Mouse (Mus musculus) neutrophil, adult 83 days (primary cell): ENCODE results near the gene Angptl6. TPM values are rescaled to one million over a fixed set of nuclear protein-coding genes. Genes with fewer than 3 reads are reported as not detected.

Source experiments
- total RNA-seq, 2 experiments: library from RNA; stranded (reverse); gene quantifications; one replicate each; pipeline ENCODE4 v1.2.4; 2023

Gene Angptl6
- under 1 TPM; 0.22 to 0.51 TPM for total RNA-seq

DNA sequence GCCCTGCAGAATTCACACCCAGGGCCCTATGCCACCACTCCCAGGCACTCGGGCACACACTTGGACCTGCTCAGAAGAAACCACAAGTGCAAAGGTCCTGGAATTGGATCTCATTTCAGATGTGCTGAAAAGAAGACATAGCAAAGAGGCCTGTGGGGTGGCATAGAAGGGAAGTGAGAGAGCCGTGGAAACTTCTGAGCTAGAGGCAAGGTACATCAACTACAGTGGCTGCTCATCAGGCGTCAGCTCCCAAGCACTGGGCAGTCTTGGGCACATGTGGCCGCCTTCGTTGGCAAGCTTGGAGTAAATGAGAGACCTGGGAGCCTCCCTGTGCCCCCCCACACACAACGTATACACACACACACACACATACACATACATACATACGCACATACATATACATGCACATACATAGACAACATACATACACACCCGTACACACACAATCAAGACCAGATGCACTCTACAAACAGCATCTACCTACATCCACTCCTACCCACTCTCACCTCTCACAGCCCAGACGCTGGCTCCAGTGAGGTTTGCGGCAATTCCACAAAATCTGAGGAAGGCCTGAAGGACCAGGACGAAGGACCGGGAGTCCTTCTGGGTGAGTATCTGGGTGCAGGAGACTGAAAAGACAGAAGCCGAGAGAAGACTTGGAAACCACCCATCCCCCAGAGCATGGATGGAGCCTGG, at the start of gene Angptl6:
TSS of gene Angptl6 (minus strand) at position 631 of the 696 bp plus-strand sequence.

GRCm38 (mm10) chr9:20898511-20899073, 19.1 kb upstream of the Angptl6 start, which contains the start of gene Eif3g:
Gene Eif3g (minus strand): TSS chr9:20898623.

DNA sequence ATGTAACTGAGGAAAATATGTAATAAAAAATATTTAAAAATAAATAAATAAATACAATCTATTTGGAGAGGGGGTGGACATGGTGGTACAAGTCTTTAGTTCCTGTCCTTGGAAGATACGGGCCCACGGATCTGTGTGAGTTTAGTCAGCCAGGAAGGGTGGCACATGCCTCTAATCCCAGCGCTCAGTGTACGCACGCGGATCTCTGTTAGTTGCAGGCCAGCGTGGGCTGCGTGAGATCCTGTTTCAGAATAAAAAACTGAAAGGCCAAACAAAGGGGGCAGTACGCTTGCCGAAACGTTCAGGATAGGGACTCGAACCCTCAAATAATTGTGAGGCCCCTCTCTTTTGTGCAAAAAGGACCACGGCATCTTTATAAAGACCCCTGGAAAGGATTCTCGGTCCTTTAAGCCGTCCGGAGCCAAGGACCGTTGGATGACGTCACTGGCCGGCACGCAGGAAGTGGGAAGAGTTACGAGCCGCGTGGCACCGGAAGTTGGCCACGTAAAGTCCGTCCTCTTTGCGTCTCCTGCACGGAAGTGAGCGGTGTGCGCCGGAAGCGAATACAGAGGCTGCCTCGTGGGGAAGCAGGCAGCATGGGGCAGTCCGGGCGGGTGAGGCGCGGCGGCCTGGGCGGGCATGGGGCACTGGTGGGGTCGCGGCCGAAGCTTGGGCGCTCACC, 8.3 kb upstream of the Angptl6 start, which contains the start of gene Ppan:
TSS of gene Ppan (plus strand) at position 472 of the 682 bp plus-strand sequence.

DNA sequence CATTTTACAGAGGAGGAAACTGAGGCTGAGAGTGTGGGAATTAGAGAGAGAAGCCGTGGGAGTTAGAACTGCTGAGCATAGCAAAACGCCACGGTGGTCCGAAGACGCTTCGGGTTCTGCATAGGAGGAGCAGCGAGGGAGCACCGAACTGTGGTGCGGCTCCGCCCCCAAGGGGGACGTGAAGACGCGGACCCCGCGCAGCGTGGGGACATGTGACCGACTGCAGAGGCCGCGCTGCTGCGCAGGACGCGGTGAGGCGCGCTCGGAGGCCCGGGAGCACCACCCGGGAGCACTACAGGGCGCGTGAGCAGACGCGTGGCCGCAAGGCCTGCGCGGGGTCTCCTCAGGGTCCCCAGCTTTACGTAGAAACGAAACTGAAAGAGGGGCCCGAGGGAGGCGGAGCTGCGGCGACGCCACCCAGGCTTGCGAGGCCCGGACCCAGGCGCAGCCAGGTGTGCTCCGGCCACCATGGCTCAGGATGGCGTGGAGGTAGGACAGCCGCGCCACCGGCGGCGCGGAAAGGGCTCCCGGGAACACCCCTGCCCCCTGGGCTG, 11.0 kb downstream of the Angptl6 start, which contains the start of gene A230050P20Rik:
TSS of gene A230050P20Rik (plus strand) at position 195 of the 554 bp plus-strand sequence.

Other genes starting within 250 kb of the Angptl6 start
- 100 to 1,000 TPM; 321 to 327 TPM for gene Ubl5, start 236.8 kb downstream of the Angptl6 start, total RNA-seq
- gene Fbxl12, start 235.0 kb downstream of the Angptl6 start, total RNA-seq, result 10 to 100 TPM; 18.3 to 21.1 TPM
- gene Pin1, start 227.6 kb downstream of the Angptl6 start, total RNA-seq, result 1 to 10 TPM; 7.9 to 8.7 TPM
- not detected for gene Olfm2, start 133.4 kb downstream of the Angptl6 start, total RNA-seq
- under 1 TPM; 0.68 to 0.83 TPM for gene Col5a3, start 64.7 kb downstream of the Angptl6 start, total RNA-seq
- not detected for gene Rdh8, start 61.2 kb downstream of the Angptl6 start, total RNA-seq
- gene A230050P20Rik, start 11.1 kb downstream of the Angptl6 start, total RNA-seq, result 1 to 10 TPM; 5.7 to 6.0 TPM
- gene Ppan, start 8.4 kb upstream of the Angptl6 start, total RNA-seq, result 10 to 100 TPM; 28.5 to 28.9 TPM
- 10 to 100 TPM; 79.3 to 80.8 TPM for gene Eif3g, start 18.9 kb upstream of the Angptl6 start, total RNA-seq
- gene Dnmt1, start 80.2 kb upstream of the Angptl6 start, total RNA-seq, result 100 to 1,000 TPM; 115 to 127 TPM
- 10 to 100 TPM in 1 of 2 experiments, 1 to 10 TPM in 1; 9.1 to 14.7 TPM for gene S1pr2, start 97.1 kb upstream of the Angptl6 start, total RNA-seq
- 10 to 100 TPM; 39.6 to 43.6 TPM for gene Mrpl4, start 123.0 kb upstream of the Angptl6 start, total RNA-seq
- 10 to 100 TPM; 16.6 to 17.7 TPM for gene Icam1, start 136.3 kb upstream of the Angptl6 start, total RNA-seq
- gene Icam4, start 149.6 kb upstream of the Angptl6 start, total RNA-seq, result 1 to 10 TPM; 5.5 to 7.8 TPM
- gene Icam5, start 152.3 kb upstream of the Angptl6 start, total RNA-seq, result under 1 TPM; 0.26 TPM
- not detected for gene Zglp1, start 187.4 kb upstream of the Angptl6 start, total RNA-seq
- under 1 TPM; 0.26 to 0.44 TPM for gene Gm49373, start 193.4 kb upstream of the Angptl6 start, total RNA-seq
- gene Fdx1l, start 193.9 kb upstream of the Angptl6 start, total RNA-seq, result 1 to 10 TPM; 6.6 to 8.3 TPM
- 1 to 10 TPM; 2.1 to 3.0 TPM for gene Gm38431, start 212.3 kb upstream of the Angptl6 start, total RNA-seq
- 10 to 100 TPM; 51.8 to 54.5 TPM for gene Raver1, start 212.3 kb upstream of the Angptl6 start, total RNA-seq